Mouse (Mus musculus) lung, embryonic 15.5 days (tissue): Measurements from ENCODE around the gene Gm21627. TPM values are rescaled to one million over a fixed set of nuclear protein-coding genes. Genes with fewer than 3 reads are reported as not detected.
"Not testable (repeated sequence)": the region's sequence is repeated elsewhere in the genome, so short reads cannot be mapped to it uniquely, and the experiment has no call there.

Source experiments
- ATAC-seq: fragments of 200-750 bp; cut with Nextera tagmentation; 2 replicates; pipeline ENCODE4 v1.8.0; 2017; ENCODE audit warnings: moderate number of reproducible peaks, borderline replicate concordance; ENCODE audit not compliant: low FRiP score, low TSS enrichment; ENCODE audit errors: extremely low read depth
- H3K27ac ChIP-seq: fragments of 300-500 bp; sonication (generic); 2 replicates; pipeline ENCODE4 v1.5.1; 2015; ENCODE audit warnings: moderate library complexity, mild to moderate bottlenecking, inconsistent platforms
- H3K27me3 ChIP-seq: fragments of 300-500 bp; sonication (generic); 2 replicates; pipeline ENCODE4 v1.6.1; 2015; ENCODE audit warnings: inconsistent platforms
- H3K36me3 ChIP-seq: fragments of 300-500 bp; sonication (generic); 2 replicates; pipeline ENCODE4 v1.6.1; 2015; ENCODE audit warnings: inconsistent platforms
- H3K4me1 ChIP-seq: fragments of 300-500 bp; sonication (generic); 2 replicates; pipeline ENCODE4 v1.6.1; 2015; ENCODE audit warnings: inconsistent platforms
- H3K4me2 ChIP-seq: fragments of 300-500 bp; sonication (generic); 2 replicates; pipeline ENCODE4 v1.6.1; 2015; ENCODE audit warnings: inconsistent platforms, mild to moderate bottlenecking, moderate library complexity
- H3K4me3 ChIP-seq: fragments of 300-500 bp; sonication (generic); 2 replicates; pipeline ENCODE4 v1.5.1; 2015; ENCODE audit warnings: mild to moderate bottlenecking, inconsistent platforms
- H3K9ac ChIP-seq: fragments of 300-500 bp; sonication (generic); 2 replicates; pipeline ENCODE4 v1.6.1; 2015; ENCODE audit warnings: inconsistent platforms
- H3K9me3 ChIP-seq: fragments of 300-500 bp; sonication (generic); 2 replicates; pipeline ENCODE4 v1.6.1; 2016; ENCODE audit warnings: inconsistent platforms
- WGBS: fragments of 180-500 bp; shearing (Covaris S2); methylation state at CpG from one replicate; pipeline ENCODE4 v1.1.7; 2015; 5-methylcytosine and 5-hydroxymethylcytosine counted together
- polyA plus RNA-seq: library from polyadenylated mRNA; unstranded; fragments of >200 nt; fragmentation: Nextera tagmentation; extraction: Ambion mirVana; gene quantifications from 2 replicates; pipeline ENCODE4 v1.2.1, GENCODE M21; 2015

Gm21627 gene
- not detected in 2 replicates for polyA plus RNA-seq

GRCm38 (mm10) chrY:63228127-63228526 lies at the start of gene Gm21627:
TSS of gene Gm21627 (plus strand) at chrY:63228427.
- WGBS = no CpG with 5 or more reads among the region's 6 CpGs
- not testable (repeated sequence) for H3K4me2 ChIP-seq, H3K27me3 ChIP-seq, ATAC-seq, H3K9me3 ChIP-seq, H3K9ac ChIP-seq, H3K36me3 ChIP-seq, H3K27ac ChIP-seq, H3K4me3 ChIP-seq, H3K4me1 ChIP-seq
